Mouse (Mus musculus): ENCODE data around the gene Sppl3. TPM values are rescaled to one million over a fixed set of nuclear protein-coding genes. Genes with fewer than 3 reads are reported as not detected.
"Not testable (repeated sequence)": the region's sequence is repeated elsewhere in the genome, so short reads cannot be mapped to it uniquely, and the experiment has no call there.

The Sppl3 gene
- total and polyA plus RNA-seq, 2 experiments, result 8.7 to 24.0 TPM

- H3K36me3 ChIP-seq (ENCODE audit: control insufficient read depth, insufficient read depth, low read length), result peaks cover 1% of the 10 kb centered on the region; the same call in 1 of the 2 replicates
- no peak overlapping the region for H3K27ac ChIP-seq (replicated peaks; ENCODE audit: insufficient read depth, low read depth, low read length)
Measured at GRCm38 (mm10) chr5:115069611-115070010, 58.7 kb downstream of the Sppl3 start.

GRCm38 (mm10) chr5:115070457-115070856 lies 59.5 kb downstream of the Sppl3 start:
- no peaks in the 10 kb centered on the region for H3K27me3 ChIP-seq (ENCODE audit: control insufficient read depth, insufficient read depth, low read length)
- peaks cover 5% of the 10 kb centered on the region; the same call in 1 of the 2 replicates for H3K36me3 ChIP-seq (ENCODE audit: control insufficient read depth, insufficient read depth, low read length)
- TF ChIP-seq CTCF (IDR thresholded peaks at IDR 0.05; ENCODE audit: low read depth, low read length), result no peak
- H3K9ac ChIP-seq (ENCODE audit: low read depth, low read length), result no peak overlapping the region
- peaks cover 22% of the 10 kb centered on the region for H3K4me1 ChIP-seq (ENCODE audit: control insufficient read depth, insufficient read depth, low read length)
- WGBS, result 97% methylated on average over 2 of the region's 2 CpGs
- DNase-seq (ENCODE audit: extremely low read depth, low read depth, low spot score), result no peak
- H3K4me3 ChIP-seq (ENCODE audit: insufficient read depth, low read depth, low read length), result no peak overlapping the region
- H3K79me2 ChIP-seq (ENCODE audit: control insufficient read depth, insufficient read depth, low read length), result peaks cover 38% of the 10 kb centered on the region
- no peak overlapping the region for H3K27ac ChIP-seq (replicated peaks; ENCODE audit: insufficient read depth, low read depth, low read length)

More at GRCm38 (mm10) chr5:115069611-115070010, 58.7 kb downstream of the Sppl3 start:
- no peaks in the 10 kb centered on the region for H3K27me3 ChIP-seq (ENCODE audit: control insufficient read depth, insufficient read depth, low read length)
- 67% methylated on average over 3 of the region's 3 CpGs for WGBS
- no peak for DNase-seq (ENCODE audit: extremely low read depth, low read depth, low spot score)
- H3K4me3 ChIP-seq (ENCODE audit: insufficient read depth, low read depth, low read length), result no peak overlapping the region
- H3K79me2 ChIP-seq (ENCODE audit: control insufficient read depth, insufficient read depth, low read length), result peaks cover 43% of the 10 kb centered on the region
- peaks cover 22% of the 10 kb centered on the region for H3K4me1 ChIP-seq (ENCODE audit: control insufficient read depth, insufficient read depth, low read length)
- no peak overlapping the region for H3K9ac ChIP-seq (ENCODE audit: low read depth, low read length)
- TF ChIP-seq CTCF (IDR thresholded peaks at IDR 0.05; ENCODE audit: low read depth, low read length) (no peak), POLR2A (IDR thresholded peaks at IDR 0.05; ENCODE audit: extremely low read depth, insufficient read depth, low read length) (no peak)

- H3K36me3 ChIP-seq (ENCODE audit: control insufficient read depth, insufficient read depth, low read length), result peaks cover 10% of the 10 kb centered on the region
- no peak for DNase-seq (ENCODE audit: extremely low read depth, low read depth, low spot score)
- no peak overlapping the region for H3K27ac ChIP-seq (replicated peaks; ENCODE audit: insufficient read depth, low read depth, low read length)
- H3K27me3 ChIP-seq (ENCODE audit: control insufficient read depth, insufficient read depth, low read length), result no peaks in the 10 kb centered on the region
- 89% methylated on average over 11 of the region's 11 CpGs for WGBS
- peaks cover 32% of the 10 kb centered on the region for H3K79me2 ChIP-seq (ENCODE audit: control insufficient read depth, insufficient read depth, low read length)
- TF ChIP-seq CTCF (IDR thresholded peaks at IDR 0.05; ENCODE audit: low read depth, low read length) (no peak), POLR2A (IDR thresholded peaks at IDR 0.05; ENCODE audit: extremely low read depth, insufficient read depth, low read length) (no peak)
- H3K4me3 ChIP-seq (ENCODE audit: insufficient read depth, low read depth, low read length), result no peak overlapping the region
- H3K4me1 ChIP-seq (ENCODE audit: control insufficient read depth, insufficient read depth, low read length), result peaks cover 22% of the 10 kb centered on the region
- no peak overlapping the region for H3K9ac ChIP-seq (ENCODE audit: low read depth, low read length)
Measured at GRCm38 (mm10) chr5:115071096-115071901, 60.4 kb downstream of the Sppl3 start.

GRCm38 (mm10) chr5:115072143-115072542 lies 61.2 kb downstream of the Sppl3 start:
- Histone ChIP-seq H3K9ac (ENCODE audit: low read depth, low read length) (no peak overlapping the region), H3K4me1 (ENCODE audit: control insufficient read depth, insufficient read depth, low read length) (peaks cover 22% of the 10 kb centered on the region), H3K36me3 (ENCODE audit: control insufficient read depth, insufficient read depth, low read length) (peaks cover 10% of the 10 kb centered on the region), H3K4me3 (ENCODE audit: insufficient read depth, low read depth, low read length) (no peak overlapping the region), H3K79me2 (ENCODE audit: control insufficient read depth, insufficient read depth, low read length) (peaks cover 34% of the 10 kb centered on the region), H3K27ac (replicated peaks; ENCODE audit: insufficient read depth, low read depth, low read length) (no peak overlapping the region), H3K27me3 (ENCODE audit: control insufficient read depth, insufficient read depth, low read length) (no peaks in the 10 kb centered on the region)
- 86% methylated on average over 7 of the region's 7 CpGs for WGBS
- peak; percentile 36 for DNase-seq (ENCODE audit: extremely low read depth, low read depth, low spot score)
- TF ChIP-seq POLR2A (IDR thresholded peaks at IDR 0.05; ENCODE audit: extremely low read depth, insufficient read depth, low read length) (no peak), CTCF (IDR thresholded peaks at IDR 0.05; ENCODE audit: low read depth, low read length) (no peak)

- WGBS, result 88% methylated on average over 8 of the region's 8 CpGs
- H3K36me3 ChIP-seq (ENCODE audit: control insufficient read depth, insufficient read depth, low read length); DNase-seq (ENCODE audit: extremely low read depth, low read depth, low spot score); H3K4me3 ChIP-seq (ENCODE audit: insufficient read depth, low read depth, low read length); H3K9ac ChIP-seq (ENCODE audit: low read depth, low read length); H3K27ac ChIP-seq (replicated peaks; ENCODE audit: insufficient read depth, low read depth, low read length); H3K27me3 ChIP-seq (ENCODE audit: control insufficient read depth, insufficient read depth, low read length): not testable (repeated sequence)
- Histone ChIP-seq H3K4me1 (ENCODE audit: control insufficient read depth, insufficient read depth, low read length) (peaks cover 14% of the 10 kb centered on the region), H3K79me2 (ENCODE audit: control insufficient read depth, insufficient read depth, low read length) (peaks cover 31% of the 10 kb centered on the region)
Measured at GRCm38 (mm10) chr5:115073306-115073705, 62.4 kb downstream of the Sppl3 start.

- WGBS, result 74% methylated on average over 4 of the region's 4 CpGs
- no peak for DNase-seq (ENCODE audit: extremely low read depth, low read depth, low spot score)
- H3K79me2 ChIP-seq (ENCODE audit: control insufficient read depth, insufficient read depth, low read length), result peaks cover 30% of the 10 kb centered on the region; the same call in 1 of the 2 replicates
- peaks cover 10% of the 10 kb centered on the region for H3K4me1 ChIP-seq (ENCODE audit: control insufficient read depth, insufficient read depth, low read length)
- H3K4me3 ChIP-seq (ENCODE audit: insufficient read depth, low read depth, low read length), result no peak overlapping the region
- H3K36me3 ChIP-seq (ENCODE audit: control insufficient read depth, insufficient read depth, low read length), result peaks cover 10% of the 10 kb centered on the region
- TF ChIP-seq POLR2A (IDR thresholded peaks at IDR 0.05; ENCODE audit: extremely low read depth, insufficient read depth, low read length) (no peak), CTCF (IDR thresholded peaks at IDR 0.05; ENCODE audit: low read depth, low read length) (no peak)
- H3K9ac ChIP-seq (ENCODE audit: low read depth, low read length), result no peak overlapping the region
- no peaks in the 10 kb centered on the region for H3K27me3 ChIP-seq (ENCODE audit: control insufficient read depth, insufficient read depth, low read length)
- no peak overlapping the region for H3K27ac ChIP-seq (replicated peaks; ENCODE audit: insufficient read depth, low read depth, low read length)
Measured at GRCm38 (mm10) chr5:115074749-115075148, 63.8 kb downstream of the Sppl3 start.
